Mouse (Mus musculus) neural tube, embryonic 11.5 days (tissue): ENCODE measurements around the gene Pofut1. TPM values are rescaled to one million over a fixed set of nuclear protein-coding genes. Genes with fewer than 3 reads are reported as not detected.

Source experiments
- ATAC-seq: fragments of 200-750 bp; cut with Nextera tagmentation; 2 replicates; pipeline ENCODE4 v1.8.0; 2017; ENCODE audit warnings: moderate number of reproducible peaks, mild to moderate bottlenecking, moderate TSS enrichment, moderate library complexity; ENCODE audit not compliant: insufficient read depth, low FRiP score, low TSS enrichment
- DNase-seq: peaks from one replicate; pipeline ENCODE4 v3.0.0-alpha.2; 2015; ENCODE audit warnings: low spot score
- H3K27ac ChIP-seq: fragments of 300-500 bp; sonication (generic); 2 replicates; pipeline ENCODE4 v1.5.1; 2014; ENCODE audit warnings: low read depth, mild to moderate bottlenecking, low read length
- H3K27me3 ChIP-seq: fragments of 300-500 bp; sonication (generic); 2 replicates; pipeline ENCODE4 v1.6.1; 2014; ENCODE audit warnings: mild to moderate bottlenecking, low read length, mixed read lengths; ENCODE audit not compliant: control insufficient read depth, insufficient read depth
- H3K36me3 ChIP-seq: fragments of 300-500 bp; sonication (generic); 2 replicates; pipeline ENCODE4 v1.6.1; 2014; ENCODE audit warnings: mild to moderate bottlenecking, low read length, moderate library complexity, mixed read lengths; ENCODE audit not compliant: control insufficient read depth, insufficient read depth
- H3K4me1 ChIP-seq: fragments of 300-500 bp; sonication (generic); 2 replicates; pipeline ENCODE4 v1.6.1; 2014; ENCODE audit warnings: low read length, mixed read lengths; ENCODE audit not compliant: control insufficient read depth, insufficient read depth
- H3K4me2 ChIP-seq: fragments of 300-500 bp; sonication (generic); 2 replicates; pipeline ENCODE4 v1.6.1; 2014; ENCODE audit warnings: low read depth, mild to moderate bottlenecking, moderate library complexity
- H3K4me3 ChIP-seq: fragments of 300-500 bp; sonication (generic); 2 replicates; pipeline ENCODE4 v1.5.1; 2014; ENCODE audit warnings: low read depth, low read length
- H3K9ac ChIP-seq: fragments of 300-500 bp; sonication (generic); 2 replicates; pipeline ENCODE4 v1.6.1; 2014; ENCODE audit warnings: mild to moderate bottlenecking, low read length
- H3K9me3 ChIP-seq: fragments of 300-500 bp; sonication (generic); 2 replicates; pipeline ENCODE4 v1.6.1; 2016; ENCODE audit warnings: low read length; ENCODE audit not compliant: control insufficient read depth
- WGBS: fragments of 180-500 bp; shearing (Covaris S2); extraction: QIAGEN DNeasy Blood & Tissue Kit; methylation state at CpG from one replicate; pipeline ENCODE4 v1.1.7; 2014; 5-methylcytosine and 5-hydroxymethylcytosine counted together
- polyA plus RNA-seq: library from polyadenylated mRNA; unstranded; fragments of >200 nt; fragmentation: Nextera tagmentation; extraction: Ambion mirVana; gene quantifications from 2 replicates; pipeline ENCODE4 v1.2.1, GENCODE M21; 2014

Gene Pofut1
- 5.4 and 6.3 TPM in 2 replicates for polyA plus RNA-seq

DNA sequence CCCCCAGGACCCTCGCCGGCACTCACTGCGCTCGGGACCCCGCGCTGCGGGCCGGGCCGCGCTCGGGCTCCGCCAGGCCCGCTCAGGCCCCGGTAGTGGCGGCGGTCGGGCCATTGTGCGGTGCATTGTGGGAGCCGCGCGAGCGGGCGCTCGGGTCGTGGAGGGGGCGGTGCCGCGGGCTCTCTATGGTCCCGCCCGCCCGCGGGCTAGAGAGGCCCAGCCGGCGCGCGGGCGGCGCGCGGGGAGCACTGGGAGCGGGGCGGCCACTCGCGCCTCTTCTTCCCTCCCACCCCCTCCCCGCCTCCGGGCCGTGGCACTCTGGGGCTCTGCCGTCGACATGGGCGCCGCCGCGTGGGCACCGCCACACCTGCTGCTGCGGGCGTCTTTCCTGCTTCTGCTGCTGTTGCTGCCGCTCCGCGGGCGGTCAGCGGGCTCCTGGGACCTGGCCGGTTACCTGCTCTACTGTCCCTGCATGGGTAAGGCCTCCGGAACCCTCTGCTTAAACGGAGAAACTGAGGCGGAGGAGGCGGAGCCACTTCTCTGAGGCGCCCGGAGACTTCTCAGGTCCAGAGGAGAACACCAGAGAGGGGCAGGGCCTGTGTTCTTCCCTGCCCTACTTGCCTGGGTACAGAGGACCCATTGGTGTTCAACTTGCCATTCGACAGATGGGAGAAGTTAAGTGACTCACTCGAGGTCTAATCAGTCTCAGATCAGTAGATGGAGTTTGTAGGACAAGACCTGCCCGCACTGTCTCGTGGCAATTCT is at the start of gene Pofut1, which contains the start of gene Plagl2:
Pofut1 (plus strand) TSS at position 284 of the 765 bp plus-strand sequence.
Plagl2 (minus strand) TSS at position 177 of the 765 bp plus-strand sequence.
- Histone ChIP-seq H3K4me2 (peak within 1 kb of the TSS; percentile 79), H3K27me3 (no peaks in the 10 kb centered on the region), H3K36me3 (no peaks in the 10 kb centered on the region), H3K4me1 (peaks cover 11% of the 10 kb centered on the region), H3K27ac (peak within 1 kb of the TSS; percentile 88), H3K9me3 (no peaks in the 10 kb centered on the region), H3K9ac (peak within 1 kb of the TSS; percentile 98), H3K4me3 (peak within 1 kb of the TSS; percentile 98)
- DNase-seq (peak; percentile 94), ATAC-seq (peak; percentile 97)
- WGBS = 0% methylated on average over 31 of the region's 72 CpGs

DNA sequence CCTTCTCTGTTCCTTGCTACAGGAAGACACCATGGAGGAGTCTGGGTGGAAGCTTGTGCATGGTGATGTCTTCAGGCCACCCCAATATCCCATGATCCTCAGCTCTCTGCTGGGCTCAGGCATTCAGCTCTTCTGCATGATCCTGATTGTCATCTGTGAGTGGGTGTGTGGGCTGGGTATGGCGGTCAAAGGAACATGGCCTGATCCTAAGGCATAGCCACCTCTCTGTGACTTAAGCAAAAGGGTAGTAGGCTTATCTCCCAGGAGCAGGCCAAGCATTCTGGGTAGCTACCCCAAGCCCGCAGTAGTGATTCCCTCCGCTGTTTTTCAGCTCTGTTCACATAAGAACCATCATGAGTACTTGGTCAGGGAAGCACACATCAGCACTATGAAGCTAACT is 47.1 kb upstream of the Pofut1 start:
- H3K4me1 ChIP-seq = no peaks in the 10 kb centered on the region
- no peaks in the 10 kb centered on the region for H3K27me3 ChIP-seq
- ATAC-seq = no peak
- no peaks in the 10 kb centered on the region for H3K9me3 ChIP-seq
- WGBS = 93% methylated on average over 3 of the region's 3 CpGs
- no peak overlapping the region for H3K4me3 ChIP-seq
- DNase-seq = no peak
- no peak overlapping the region for H3K4me2 ChIP-seq
- H3K27ac ChIP-seq = no peak overlapping the region
- peaks cover 16% of the 10 kb centered on the region for H3K36me3 ChIP-seq
- H3K9ac ChIP-seq = no peak overlapping the region

DNA sequence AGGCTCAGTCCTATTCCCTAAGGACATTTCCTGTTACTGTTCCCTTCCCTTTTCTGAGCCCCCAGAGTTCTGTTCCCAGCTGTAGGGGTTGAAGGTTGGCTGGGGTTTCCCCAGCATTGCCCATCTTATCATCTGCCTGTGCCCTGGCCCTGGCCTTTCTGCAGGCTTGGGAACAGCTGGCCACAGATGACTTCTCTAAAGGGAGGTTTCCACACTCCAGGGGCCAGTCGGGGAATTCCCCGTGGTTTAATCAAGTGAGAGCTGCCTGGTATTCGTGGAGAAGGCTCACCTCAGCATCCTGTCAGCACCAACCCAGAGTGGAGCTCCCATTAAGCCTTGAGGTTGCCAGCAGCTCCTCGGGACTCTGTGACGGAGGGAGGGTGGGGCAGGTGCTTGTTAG is 42.8 kb upstream of the Pofut1 start:
- no peak overlapping the region for H3K4me3 ChIP-seq
- H3K9ac ChIP-seq = no peak overlapping the region
- no peak overlapping the region for H3K27ac ChIP-seq
- no peaks in the 10 kb centered on the region for H3K4me1 ChIP-seq
- DNase-seq (no peak), ATAC-seq (no peak)
- WGBS = 88% methylated on average over 5 of the region's 5 CpGs
- no peaks in the 10 kb centered on the region for H3K9me3 ChIP-seq
- H3K4me2 ChIP-seq = no peak overlapping the region
- peaks cover 15% of the 10 kb centered on the region for H3K36me3 ChIP-seq
- no peaks in the 10 kb centered on the region for H3K27me3 ChIP-seq

DNA sequence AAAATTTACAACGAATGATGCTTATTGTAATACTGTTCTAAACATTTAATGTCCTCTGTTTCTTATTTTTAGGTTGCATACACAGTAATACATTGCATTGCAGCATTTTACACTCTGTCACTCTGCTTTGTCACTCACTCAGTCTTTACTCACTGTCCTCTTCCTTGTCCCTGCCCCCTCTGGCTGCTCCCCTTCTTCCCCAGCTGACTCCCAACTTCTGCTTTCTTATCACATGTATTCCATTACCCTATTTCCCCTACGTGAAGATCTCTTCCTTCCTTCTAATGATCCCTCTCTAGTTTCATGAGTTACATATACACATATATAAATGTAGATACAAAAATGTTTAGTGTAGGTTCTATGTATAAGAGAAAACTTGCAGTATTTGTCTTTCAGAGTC is 42.2 kb upstream of the Pofut1 start:
- Histone ChIP-seq H3K9me3 (no peaks in the 10 kb centered on the region), H3K27ac (no peak overlapping the region), H3K27me3 (no peaks in the 10 kb centered on the region), H3K4me2 (no peak overlapping the region), H3K36me3 (peaks cover 13% of the 10 kb centered on the region), H3K4me3 (no peak overlapping the region), H3K9ac (no peak overlapping the region), H3K4me1 (no peaks in the 10 kb centered on the region)
- no peak for DNase-seq
- WGBS = 89% methylated on average over 2 of the region's 2 CpGs
- ATAC-seq = no peak

DNA sequence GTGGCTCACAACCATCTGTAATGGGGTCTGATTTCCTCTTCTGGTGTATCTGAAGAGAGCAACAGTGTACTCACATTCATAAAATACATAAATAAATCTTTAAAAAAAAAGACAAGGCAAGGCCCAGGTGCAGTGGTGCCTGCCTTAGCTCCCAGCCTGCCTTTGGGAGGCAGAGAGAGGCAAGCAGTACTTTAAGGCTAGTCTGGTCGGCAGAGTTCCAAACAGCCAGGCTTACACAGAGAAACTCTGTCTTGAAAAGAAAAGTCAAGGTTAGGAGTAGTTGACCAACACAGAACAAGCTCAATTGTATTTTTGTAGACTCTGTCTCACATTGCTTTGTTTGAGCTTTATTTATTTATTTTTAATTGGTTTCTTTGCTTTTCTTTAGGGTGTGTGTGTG is 38.6 kb upstream of the Pofut1 start:
- Histone ChIP-seq H3K27me3 (no peaks in the 10 kb centered on the region), H3K9me3 (no peaks in the 10 kb centered on the region), H3K27ac (no peak overlapping the region), H3K4me3 (no peak overlapping the region), H3K9ac (no peak overlapping the region), H3K36me3 (peaks cover 13% of the 10 kb centered on the region), H3K4me1 (no peaks in the 10 kb centered on the region), H3K4me2 (no peak overlapping the region)
- no peak for ATAC-seq
- WGBS = 71% methylated on average over 1 of the region's 1 CpGs
- DNase-seq = no peak

DNA sequence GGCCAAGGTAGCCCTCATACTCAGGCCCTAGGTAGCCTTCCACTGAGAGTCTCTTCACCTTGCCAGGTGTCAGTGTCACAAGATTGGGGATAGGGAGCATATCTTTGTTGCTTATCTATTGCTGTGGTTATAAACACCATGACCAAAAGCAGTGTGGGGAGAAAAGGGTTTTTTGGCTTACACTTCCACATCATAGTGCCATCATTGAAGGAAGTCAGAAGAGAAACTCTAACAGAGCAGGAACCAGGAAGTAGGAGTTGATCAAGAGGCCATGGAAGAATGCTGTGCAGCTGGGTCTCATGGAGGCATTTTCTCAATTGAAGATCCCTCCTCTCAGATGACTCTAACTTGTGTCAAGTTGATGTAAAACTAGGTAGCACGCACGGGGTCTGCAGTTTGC is 33.2 kb upstream of the Pofut1 start:
- DNase-seq (no peak), ATAC-seq (no peak)
- H3K9me3 ChIP-seq = no peaks in the 10 kb centered on the region
- H3K27ac ChIP-seq = no peak overlapping the region
- H3K9ac ChIP-seq = no peak overlapping the region
- H3K36me3 ChIP-seq = peaks cover 13% of the 10 kb centered on the region
- H3K4me1 ChIP-seq = no peaks in the 10 kb centered on the region
- H3K27me3 ChIP-seq = no peaks in the 10 kb centered on the region
- WGBS = 94% methylated on average over 2 of the region's 2 CpGs
- no peak overlapping the region for H3K4me3 ChIP-seq
- no peak overlapping the region for H3K4me2 ChIP-seq

DNA sequence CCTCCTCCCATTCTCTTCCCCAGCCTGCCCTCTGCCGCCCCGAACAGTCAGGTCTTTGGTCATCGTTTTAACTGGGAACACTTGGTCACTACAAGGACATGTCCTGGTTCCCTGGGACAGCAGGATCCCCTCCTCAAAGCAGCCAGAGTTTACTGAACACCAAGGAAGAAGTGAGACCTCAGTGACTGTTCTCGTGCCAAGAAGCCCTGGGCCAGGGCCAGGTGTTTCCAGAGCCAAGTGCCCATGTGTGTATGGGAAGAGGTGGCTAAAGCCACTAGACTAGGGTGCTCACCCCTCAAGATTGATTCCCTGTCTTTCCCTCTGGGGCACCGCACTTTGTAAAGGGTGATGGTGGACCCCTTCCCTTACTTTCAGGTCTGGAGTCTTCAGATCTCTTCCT is 32.0 kb upstream of the Pofut1 start:
- Histone ChIP-seq H3K4me3 (no peak overlapping the region), H3K4me1 (no peaks in the 10 kb centered on the region), H3K27me3 (no peaks in the 10 kb centered on the region), H3K9ac (no peak overlapping the region), H3K4me2 (no peak overlapping the region), H3K36me3 (peaks cover 13% of the 10 kb centered on the region), H3K9me3 (no peaks in the 10 kb centered on the region), H3K27ac (no peak overlapping the region)
- 86% methylated on average over 5 of the region's 5 CpGs for WGBS
- DNase-seq = no peak
- ATAC-seq = no peak

DNA sequence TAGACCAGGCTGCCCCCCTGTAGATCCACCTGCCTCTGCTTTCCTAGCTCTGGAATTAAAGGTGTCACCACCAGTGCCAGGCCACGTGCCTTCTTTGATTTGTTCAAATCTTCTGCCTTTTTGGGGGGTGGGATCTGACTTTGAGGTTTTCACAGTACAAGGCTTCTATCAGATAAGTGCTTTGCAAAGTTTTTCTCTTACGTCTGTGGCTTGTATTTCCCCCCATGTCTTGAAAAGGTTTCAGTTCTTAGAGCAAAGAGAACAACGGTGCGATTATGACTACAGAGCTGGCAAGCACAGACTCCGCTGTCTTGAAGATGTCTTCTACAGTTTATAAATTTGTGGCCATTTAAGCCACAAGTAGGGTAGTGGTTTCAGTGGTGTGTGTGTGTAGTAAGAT is 29.9 kb upstream of the Pofut1 start:
- DNase-seq (no peak), ATAC-seq (no peak)
- Histone ChIP-seq H3K4me3 (no peak overlapping the region), H3K9me3 (no peaks in the 10 kb centered on the region), H3K4me1 (no peaks in the 10 kb centered on the region), H3K27ac (no peak overlapping the region), H3K27me3 (no peaks in the 10 kb centered on the region), H3K36me3 (peaks cover 11% of the 10 kb centered on the region), H3K4me2 (no peak overlapping the region), H3K9ac (no peak overlapping the region)
- 96% methylated on average over 5 of the region's 5 CpGs for WGBS

DNA sequence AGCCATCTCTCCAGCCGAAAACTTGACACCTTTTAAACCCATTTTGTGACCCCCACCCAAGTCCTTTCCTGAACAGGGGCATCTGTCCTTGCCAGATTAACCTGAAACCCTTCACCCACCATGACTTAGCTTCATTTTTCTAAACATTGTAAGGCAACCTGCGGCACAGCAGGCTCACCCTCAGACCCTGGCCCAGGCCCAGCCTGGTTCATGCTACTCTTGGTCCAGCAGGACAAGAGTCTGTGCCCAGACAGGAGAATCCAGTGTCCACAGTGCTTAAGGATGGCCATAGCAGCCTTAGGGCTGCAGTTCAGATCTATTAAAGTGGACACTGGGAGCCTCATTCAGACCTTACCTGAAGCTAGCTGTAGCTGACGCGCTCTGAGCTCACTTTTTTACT is 28.0 kb upstream of the Pofut1 start:
- 94% methylated on average over 4 of the region's 4 CpGs for WGBS

More for the DNA sequence above, 28.0 kb upstream of the Pofut1 start:
- no peak overlapping the region for H3K9ac ChIP-seq
- no peak overlapping the region for H3K27ac ChIP-seq
- no peak for DNase-seq
- no peak overlapping the region for H3K4me3 ChIP-seq
- H3K27me3 ChIP-seq = no peaks in the 10 kb centered on the region
- peaks cover 11% of the 10 kb centered on the region for H3K36me3 ChIP-seq
- no peak overlapping the region for H3K4me2 ChIP-seq
- H3K9me3 ChIP-seq = no peaks in the 10 kb centered on the region
- H3K4me1 ChIP-seq = no peaks in the 10 kb centered on the region
- ATAC-seq = no peak
